Mouse (Mus musculus) ZHBTc4 (cell line): Measurements from ENCODE around the gene Fkbp5.

ENCODE experiments used
- DNase-seq: peaks from one replicate; pipeline ENCODE4 v3.0.0-alpha.2; 2011; ENCODE audit warnings: low read depth, low spot score

Gene Fkbp5

GRCm38 (mm10) chr17:28523355-28524008, 6.2 kb upstream of the Fkbp5 start:
- DNase-seq, result peak; percentile 58

- DNase-seq, result peak; percentile 94
Observed at GRCm38 (mm10) chr17:28522623-28523354, 5.5 kb upstream of the Fkbp5 start.

- DNase-seq, result no peak
Observed at GRCm38 (mm10) chr17:28521920-28522319, 4.6 kb upstream of the Fkbp5 start.

- DNase-seq, result no peak
Observed at GRCm38 (mm10) chr17:28521071-28521726, 3.9 kb upstream of the Fkbp5 start.

GRCm38 (mm10) chr17:28520561-28520960, 3.2 kb upstream of the Fkbp5 start:
- DNase-seq, result no peak

GRCm38 (mm10) chr17:28519827-28520226, 2.5 kb upstream of the Fkbp5 start:
- DNase-seq, result no peak

- no peak for DNase-seq
Observed at GRCm38 (mm10) chr17:28518615-28519071, 1.3 kb upstream of the Fkbp5 start.

- DNase-seq, result peak; percentile 58
Observed at GRCm38 (mm10) chr17:28517956-28518614, 758 bp upstream of the Fkbp5 start.

- no peak for DNase-seq
Observed at GRCm38 (mm10) chr17:28516881-28517280, 446 bp downstream of the Fkbp5 start.

- no peak for DNase-seq
Observed at GRCm38 (mm10) chr17:28515431-28516341, 1.6 kb downstream of the Fkbp5 start.

GRCm38 (mm10) chr17:28514555-28514954, 2.8 kb downstream of the Fkbp5 start:
- DNase-seq, result no peak

GRCm38 (mm10) chr17:28513844-28514243, 3.5 kb downstream of the Fkbp5 start:
- no peak for DNase-seq

GRCm38 (mm10) chr17:28513337-28513736, 4.0 kb downstream of the Fkbp5 start:
- no peak for DNase-seq

GRCm38 (mm10) chr17:28512696-28513095, 4.6 kb downstream of the Fkbp5 start:
- no peak for DNase-seq

GRCm38 (mm10) chr17:28511616-28512541, 5.4 kb downstream of the Fkbp5 start:
- DNase-seq, result no peak

GRCm38 (mm10) chr17:28510445-28511342, 6.6 kb downstream of the Fkbp5 start:
- DNase-seq, result no peak

GRCm38 (mm10) chr17:28507496-28507895, 9.8 kb downstream of the Fkbp5 start:
- peak; percentile 28 for DNase-seq

GRCm38 (mm10) chr17:28506895-28507294, 10.4 kb downstream of the Fkbp5 start:
- peak; percentile 58 for DNase-seq

GRCm38 (mm10) chr17:28505591-28505990, 11.7 kb downstream of the Fkbp5 start:
- DNase-seq, result no peak
